27 mouse cellular contexts compared by ENCODE assay signal in genomic region chr9:104837931-104838330, GRCm38 (mm10).
DNase-seq lines count a peak whose midpoint lies in the region; ATAC-seq and TF ChIP-seq lines count a peak whose summit lies in the region.
"Had no signal": no experiment of that assay in that cellular context is flagged by ENCODE, and none has a peak within 500 bp of the region (broad histone marks: within the 10 kb centered on the region; RNA-seq: fewer than 3 reads in every experiment).

No protein-coding gene starts in this region.

- H3K9me3 ChIP-seq in hindbrain, embryonic 11.5 days (ENCODE audit: control insufficient read depth, low read length), result no peaks in the 10 kb centered on the region
- no peaks in the 10 kb centered on the region for H3K9me3 ChIP-seq in hindbrain, embryonic 14.5 days (ENCODE audit: control insufficient read depth, low read length)
- no peaks in the 10 kb centered on the region for H3K9me3 ChIP-seq in neural tube, embryonic 15.5 days (replicated peaks)
- no peaks in the 10 kb centered on the region for H3K9me3 ChIP-seq in intestine, postnatal 0 days (ENCODE audit: control insufficient read depth)
- H3K9me3 ChIP-seq: embryonic facial prominence, embryonic 10.5 days; embryonic facial prominence, embryonic 15.5 days; forebrain, embryonic 13.5 days; heart, embryonic 12.5 days; limb, embryonic 12.5 days; liver, embryonic 15.5 days had no signal

- no peak for TF ChIP-seq CTCF in olfactory bulb, adult 2 months (IDR thresholded peaks at IDR 0.05; ENCODE audit: insufficient read depth, low read depth, low read length)
- TF ChIP-seq CTCF in intestine, postnatal 0 days (IDR thresholded peaks at IDR 0.05; ENCODE audit: low read depth), result no peak

- no peak overlapping the region for H3K27ac ChIP-seq in hindbrain, embryonic 11.5 days (ENCODE audit: low read depth, low read length)
- no peak overlapping the region for H3K27ac ChIP-seq in hindbrain, embryonic 14.5 days
- no peak overlapping the region for H3K27ac ChIP-seq in neural tube, embryonic 15.5 days (replicated peaks)
- peak overlapping the region; percentile 66; the same call in 1 of the 2 replicates for H3K27ac ChIP-seq in olfactory bulb, adult 2 months (ENCODE audit: insufficient read depth, low read depth, low read length)
- H3K27ac ChIP-seq in intestine, postnatal 0 days (ENCODE audit: low read depth, low read length), result no peak overlapping the region
- H3K27ac ChIP-seq: embryonic facial prominence, embryonic 10.5 days; embryonic facial prominence, embryonic 15.5 days; forebrain, embryonic 13.5 days; gastrocnemius, adult 2 months; heart, adult 2 months; left cerebral cortex, adult 2 months; limb, embryonic 12.5 days; liver, embryonic 15.5 days had no signal

- H3K9ac ChIP-seq in hindbrain, embryonic 11.5 days (ENCODE audit: low read depth, low read length), result no peak overlapping the region
- H3K9ac ChIP-seq in hindbrain, embryonic 14.5 days, result no peak overlapping the region
- H3K9ac ChIP-seq in neural tube, embryonic 15.5 days (replicated peaks), result no peak overlapping the region
- H3K9ac ChIP-seq in intestine, postnatal 0 days (ENCODE audit: low read depth, low read length), result no peak overlapping the region
- H3K9ac ChIP-seq: embryonic facial prominence, embryonic 15.5 days; forebrain, embryonic 13.5 days; heart, embryonic 12.5 days; limb, embryonic 12.5 days; liver, embryonic 15.5 days; lung, embryonic 14.5 days had no signal

- H3K4me1 ChIP-seq in hindbrain, embryonic 11.5 days (replicated peaks; ENCODE audit: control insufficient read depth, insufficient read depth, low read length), result no peaks in the 10 kb centered on the region
- H3K4me1 ChIP-seq in hindbrain, embryonic 14.5 days (replicated peaks; ENCODE audit: control insufficient read depth, insufficient read depth, low read length), result peaks cover 6% of the 10 kb centered on the region; the same call in 1 of the 2 replicates
- H3K4me1 ChIP-seq in neural tube, embryonic 15.5 days, result no peaks in the 10 kb centered on the region
- 0 out of 2 replicates have a peak, but pooled peaks cover 2% of the 10 kb centered on the region for H3K4me1 ChIP-seq in olfactory bulb, adult 2 months (ENCODE audit: control insufficient read depth, insufficient read depth, low read length)
- no peaks in the 10 kb centered on the region for H3K4me1 ChIP-seq in intestine, postnatal 0 days (replicated peaks; ENCODE audit: control insufficient read depth, insufficient read depth, low read length)
- H3K4me1 ChIP-seq: embryonic facial prominence, embryonic 10.5 days; embryonic facial prominence, embryonic 15.5 days; forebrain, embryonic 13.5 days; heart, embryonic 12.5 days; limb, embryonic 12.5 days; liver, embryonic 15.5 days had no signal

- H3K4me3 ChIP-seq in hindbrain, embryonic 11.5 days (ENCODE audit: low read depth, low read length), result no peak overlapping the region
- H3K4me3 ChIP-seq in hindbrain, embryonic 14.5 days (replicated peaks; ENCODE audit: low read length), result no peak overlapping the region
- no peak overlapping the region for H3K4me3 ChIP-seq in neural tube, embryonic 15.5 days (replicated peaks)
- no peak overlapping the region for H3K4me3 ChIP-seq in olfactory bulb, adult 2 months (ENCODE audit: insufficient read depth, low read depth, low read length)
- no peak overlapping the region for H3K4me3 ChIP-seq in intestine, postnatal 0 days (ENCODE audit: low read depth, low read length)
- H3K4me3 ChIP-seq: embryonic facial prominence, embryonic 10.5 days; embryonic facial prominence, embryonic 15.5 days; forebrain, embryonic 13.5 days; gastrocnemius, adult 2 months; heart, adult 2 months; heart, embryonic 12.5 days; left cerebral cortex, adult 2 months; limb, embryonic 12.5 days; liver, embryonic 15.5 days had no signal

- TF ChIP-seq POLR2A in olfactory bulb, adult 2 months (IDR thresholded peaks at IDR 0.05; ENCODE audit: insufficient read depth, low read depth, low read length), result no peak

- DNase-seq in hindbrain, embryonic 11.5 days (ENCODE audit: low spot score), result peak; percentile 33
- no peak for DNase-seq in hindbrain, embryonic 14.5 days (ENCODE audit: low spot score)
- peak; percentile 19 for DNase-seq in neural tube, embryonic 10.5 days (ENCODE audit: extremely low spot score, low spot score)
- DNase-seq in mesoderm, embryonic 11.5 days (ENCODE audit: low read depth, low spot score), result peak; percentile 12
- no peak for DNase-seq in gastrocnemius, postnatal 10 days
- DNase-seq: adrenal gland, postnatal 14 days; cerebellum, adult 11-12 months; cerebellum, postnatal 14 days; gastrocnemius, adult 2 months; heart, adult 2 months; heart, postnatal 4 days; kidney, adult 11 months; kidney, postnatal 14 days; lung, embryonic 14.5 days; lung, postnatal 14 days; right cerebral cortex, postnatal 14 days had no signal

- ATAC-seq in hindbrain, embryonic 11.5 days (ENCODE audit: low FRiP score), result peak; percentile 80
- ATAC-seq in hindbrain, embryonic 14.5 days (ENCODE audit: low FRiP score), result no peak
- no peak for ATAC-seq in neural tube, embryonic 15.5 days (ENCODE audit: low FRiP score)
- ATAC-seq in intestine, postnatal 0 days, result no peak
- ATAC-seq: CD4-positive, CD25-positive, alpha-beta regulatory T cell, adult 4 months; forebrain, embryonic 13.5 days had no signal

- WGBS in hindbrain, embryonic 11.5 days, result 12% methylated on average over 1 of the region's 1 CpGs
- 22% methylated on average over 1 of the region's 1 CpGs for WGBS in hindbrain, embryonic 14.5 days
- WGBS in neural tube, embryonic 15.5 days, result 18% methylated on average over 1 of the region's 1 CpGs
- 26% methylated on average over 1 of the region's 1 CpGs for WGBS in olfactory bulb, adult 2 months
- 72% methylated on average over 1 of the region's 1 CpGs for WGBS in intestine, postnatal 0 days

- no peak overlapping the region for H3K4me2 ChIP-seq in hindbrain, embryonic 11.5 days (replicated peaks; ENCODE audit: low read depth, low read length)
- H3K4me2 ChIP-seq in hindbrain, embryonic 14.5 days (replicated peaks), result no peak overlapping the region
- H3K4me2 ChIP-seq in neural tube, embryonic 15.5 days, result no peak overlapping the region
- H3K4me2 ChIP-seq in intestine, postnatal 0 days (replicated peaks; ENCODE audit: low read depth), result no peak overlapping the region
- H3K4me2 ChIP-seq: embryonic facial prominence, embryonic 15.5 days; forebrain, embryonic 13.5 days; heart, embryonic 12.5 days; limb, embryonic 12.5 days; liver, embryonic 15.5 days; lung, embryonic 14.5 days had no signal

- H3K36me3 ChIP-seq in hindbrain, embryonic 11.5 days (ENCODE audit: control insufficient read depth, insufficient read depth, low read length), result no peaks in the 10 kb centered on the region
- H3K36me3 ChIP-seq in hindbrain, embryonic 14.5 days (replicated peaks; ENCODE audit: control insufficient read depth, insufficient read depth), result no peaks in the 10 kb centered on the region
- no peaks in the 10 kb centered on the region for H3K36me3 ChIP-seq in neural tube, embryonic 15.5 days
- no peaks in the 10 kb centered on the region for H3K36me3 ChIP-seq in intestine, postnatal 0 days (ENCODE audit: control insufficient read depth, insufficient read depth)
- H3K36me3 ChIP-seq: embryonic facial prominence, embryonic 10.5 days; embryonic facial prominence, embryonic 15.5 days; heart, embryonic 12.5 days; limb, embryonic 12.5 days; liver, embryonic 15.5 days had no signal

- H3K27me3 ChIP-seq in hindbrain, embryonic 11.5 days (ENCODE audit: control insufficient read depth, insufficient read depth, low read length), result no peaks in the 10 kb centered on the region
- no peaks in the 10 kb centered on the region for H3K27me3 ChIP-seq in hindbrain, embryonic 14.5 days (ENCODE audit: control insufficient read depth, insufficient read depth, low read length)
- H3K27me3 ChIP-seq in neural tube, embryonic 15.5 days (replicated peaks), result no peaks in the 10 kb centered on the region
- H3K27me3 ChIP-seq in intestine, postnatal 0 days (replicated peaks; ENCODE audit: control insufficient read depth, insufficient read depth, low read length), result no peaks in the 10 kb centered on the region
- H3K27me3 ChIP-seq: embryonic facial prominence, embryonic 15.5 days; forebrain, embryonic 13.5 days; heart, embryonic 12.5 days; limb, embryonic 12.5 days; liver, embryonic 15.5 days had no signal

Comparison
In these comparisons a context has a peak if more than half of its experiments do, and no peak if none do; other contexts are left out.
1. DNase-seq: peak in hindbrain, embryonic 11.5 days (single experiment), neural tube, embryonic 10.5 days (single experiment) and mesoderm, embryonic 11.5 days (single experiment); none in hindbrain, embryonic 14.5 days (single experiment) and gastrocnemius, postnatal 10 days (single experiment).